Mouse (Mus musculus): ENCODE results near the gene Ppp3ca.

DNA sequence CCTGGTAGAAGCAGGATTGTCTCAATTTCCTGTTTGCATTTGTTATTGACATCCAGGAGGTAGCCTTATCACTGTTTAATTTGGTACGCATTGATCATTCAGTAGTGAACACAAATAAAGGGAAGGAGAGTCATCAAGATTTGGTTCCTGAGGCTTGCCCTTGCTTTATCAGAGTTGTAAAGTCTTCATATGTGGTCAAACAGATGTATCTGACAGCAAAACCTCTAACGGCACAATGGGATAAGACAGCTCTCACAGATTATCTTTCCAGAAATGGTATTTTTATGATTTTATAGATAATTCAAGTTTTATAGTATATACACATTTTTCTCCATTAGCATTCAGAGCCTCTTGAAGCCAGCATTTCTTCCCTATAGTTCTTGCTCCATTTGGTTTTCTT, 152.5 kb downstream of the Ppp3ca start:
- TF ChIP-seq EP300 (IDR thresholded peaks at IDR 0.05; ENCODE audit: low read depth) (no peak), CTCF (IDR thresholded peaks at IDR 0.05; ENCODE audit: low read depth) (no peak)

All from liver, postnatal 0 days (tissue).